Mouse (Mus musculus) left cerebral cortex, postnatal 14 days (tissue): ENCODE measurements around the gene Agbl4. TPM values are rescaled to one million over a fixed set of nuclear protein-coding genes. Genes with fewer than 3 reads are reported as not detected.

Source experiments
- DNase-seq, 2 experiments: peaks; one replicate each; pipeline ENCODE4 v3.0.0; 2021 to 2022; ENCODE audit warnings: low spot score in 2 of 2, mixed read lengths in 1 of 2
- intact Hi-C: fragments of 180-260 bp; cut with DNase I; formaldehyde crosslinking; loops from one replicate; pipeline ENCODE4 v1.15.1; 2025
- long read RNA-seq, 2 experiments: library from polyadenylated mRNA; stranded (forward); transcript quantifications; one replicate each; pipeline ENCODE4 v2.0.0; 2021
- total RNA-seq, 2 experiments: library from RNA; stranded (reverse); gene quantifications; 2 replicates each; pipeline ENCODE4 v1.2.3; 2021

The Agbl4 gene
- 10 to 100 TPM; 15.3 to 17.9 TPM for total RNA-seq
- long read RNA-seq, experiment 1, partial matches to known transcripts: 0 of 3 reads
- long read RNA-seq, experiment 1, other reads (novel, unspliced or antisense): 3 of 3 reads
- long read RNA-seq, experiment 2, partial matches to known transcripts: 3 of 3 reads
- long read RNA-seq, experiment 2, other reads (novel, unspliced or antisense): 0 of 3 reads

GRCm38 (mm10) chr4:110397618-110398045 lies at the start of gene Agbl4:
TSS of gene Agbl4 (plus strand) at chr4:110397661.
- intact Hi-C loops: no loop called here
- DNase-seq: peak; percentile 65 to 80

GRCm38 (mm10) chr4:110350856-110351177 lies 46.6 kb upstream of the Agbl4 start:
- intact Hi-C loops: loop anchor here (5.0 kb wide), 1 partner anchor 59 kb away; no protein-coding TSS in a partner anchor

GRCm38 (mm10) chr4:110351178-110352000 lies 46.1 kb upstream of the Agbl4 start, which contains the start of gene Elavl4:
TSS of gene Elavl4 (minus strand) at chr4:110351909.
- DNase-seq: peak; percentile 43 to 72
- intact Hi-C loops: loop anchor here (5.0 kb wide), 1 partner anchor 59 kb away; no protein-coding TSS in a partner anchor

More at GRCm38 (mm10) chr4:110350856-110351177, 46.6 kb upstream of the Agbl4 start:
- no peak for DNase-seq

GRCm38 (mm10) chr4:110352001-110352369 lies 45.5 kb upstream of the Agbl4 start:
- DNase-seq: no peak
- intact Hi-C loops: loop anchor here (5.0 kb wide), 1 partner anchor 60 kb away; no protein-coding TSS in a partner anchor

- intact Hi-C loops: no loop called here
- no peak for DNase-seq
These were observed 36.9 kb upstream of the Agbl4 start for GRCm38 (mm10) chr4:110360568-110360967.

- intact Hi-C loops: no loop called here
These were observed 1.2 kb upstream of the Agbl4 start for GRCm38 (mm10) chr4:110396221-110396620.

GRCm38 (mm10) chr4:110420306-110420705 lies 22.8 kb downstream of the Agbl4 start:
- no peak for DNase-seq
- intact Hi-C loops: no loop called here

More at GRCm38 (mm10) chr4:110396221-110396620, 1.2 kb upstream of the Agbl4 start:
- peak in 1 of 2 experiments; percentile 0 for DNase-seq

GRCm38 (mm10) chr4:110427653-110428052 lies 30.2 kb downstream of the Agbl4 start:
- intact Hi-C loops: no loop called here
- no peak for DNase-seq

GRCm38 (mm10) chr4:110494371-110494770 lies 96.9 kb downstream of the Agbl4 start:
- DNase-seq: peak in 1 of 2 experiments; percentile 4
- intact Hi-C loops: no loop called here

- intact Hi-C loops: no loop called here
- no peak for DNase-seq
These were observed 132.3 kb downstream of the Agbl4 start for GRCm38 (mm10) chr4:110529804-110530203.

GRCm38 (mm10) chr4:110549223-110549622 lies 151.8 kb downstream of the Agbl4 start:
- intact Hi-C loops: no loop called here
- DNase-seq: no peak

GRCm38 (mm10) chr4:110597726-110598283 lies 200.3 kb downstream of the Agbl4 start:
- DNase-seq: peak in 1 of 2 experiments; percentile 3
- intact Hi-C loops: no loop called here

- peak in 1 of 2 experiments; percentile 7 for DNase-seq
- intact Hi-C loops: no loop called here
These were observed 244.0 kb downstream of the Agbl4 start for GRCm38 (mm10) chr4:110641417-110641816.

GRCm38 (mm10) chr4:110662940-110663339 lies 265.5 kb downstream of the Agbl4 start:
- no peak for DNase-seq
- intact Hi-C loops: no loop called here

GRCm38 (mm10) chr4:110674121-110674520 lies 276.7 kb downstream of the Agbl4 start:
- no peak for DNase-seq
- intact Hi-C loops: no loop called here

GRCm38 (mm10) chr4:110735141-110735540 lies 337.7 kb downstream of the Agbl4 start:
- no peak for DNase-seq

GRCm38 (mm10) chr4:110757941-110758340 lies 360.5 kb downstream of the Agbl4 start:
- peak; percentile 9 to 16 for DNase-seq
- intact Hi-C loops: no loop called here

More at GRCm38 (mm10) chr4:110735141-110735540, 337.7 kb downstream of the Agbl4 start:
- intact Hi-C loops: no loop called here

GRCm38 (mm10) chr4:110788596-110788995 lies 391.1 kb downstream of the Agbl4 start:
- DNase-seq: no peak
- intact Hi-C loops: no loop called here

GRCm38 (mm10) chr4:110799902-110800301 lies 402.4 kb downstream of the Agbl4 start:
- intact Hi-C loops: no loop called here
- peak; percentile 69 to 87 for DNase-seq

- intact Hi-C loops: no loop called here
- DNase-seq: no peak
These were observed 413.5 kb downstream of the Agbl4 start for GRCm38 (mm10) chr4:110810947-110811346.
